Mouse (Mus musculus): ENCODE measurements around the gene Mknk2. TPM values are rescaled to one million over a fixed set of nuclear protein-coding genes. Genes with fewer than 3 reads are reported as not detected.

The Mknk2 gene
- total RNA-seq (2021) = 100 to 1,000 TPM; 105 TPM

- DNase-seq = peak; percentile 97
Observed at GRCm38 (mm10) chr10:80677942-80678436, at the start of gene Mknk2. Gene Mknk2, minus strand, starts transcription at chr10:80678112.

GRCm38 (mm10) chr10:80717281-80717680, 39.4 kb upstream of the Mknk2 start:
- DNase-seq = no peak

- no peak for DNase-seq
Observed at GRCm38 (mm10) chr10:80710834-80711233, 32.9 kb upstream of the Mknk2 start.

GRCm38 (mm10) chr10:80705479-80705878, 27.6 kb upstream of the Mknk2 start:
- DNase-seq = no peak

- DNase-seq = no peak
Observed at GRCm38 (mm10) chr10:80705033-80705432, 27.1 kb upstream of the Mknk2 start.

- no peak for DNase-seq
Observed at GRCm38 (mm10) chr10:80704418-80704817, 26.5 kb upstream of the Mknk2 start.

GRCm38 (mm10) chr10:80703643-80704042, 25.7 kb upstream of the Mknk2 start:
- DNase-seq = no peak

GRCm38 (mm10) chr10:80702536-80703390, 24.9 kb upstream of the Mknk2 start:
- peak; percentile 96 for DNase-seq

GRCm38 (mm10) chr10:80701721-80702535, 24.0 kb upstream of the Mknk2 start, which contains the start of the genes Mob3a and Izumo4:
Gene Mob3a, minus strand, starts transcription at chr10:80701977.
Gene Izumo4, plus strand, starts transcription at chr10:80702184.
- peak; percentile 98 for DNase-seq

- DNase-seq = no peak
Observed at GRCm38 (mm10) chr10:80700732-80701131, 22.8 kb upstream of the Mknk2 start.

- no peak for DNase-seq
Observed at GRCm38 (mm10) chr10:80700038-80700504, 22.2 kb upstream of the Mknk2 start.

GRCm38 (mm10) chr10:80698605-80699004, 20.7 kb upstream of the Mknk2 start:
- no peak for DNase-seq

- no peak for DNase-seq
Observed at GRCm38 (mm10) chr10:80697812-80698211, 19.9 kb upstream of the Mknk2 start.

GRCm38 (mm10) chr10:80697393-80697787, 19.5 kb upstream of the Mknk2 start:
- no peak for DNase-seq

- no peak for DNase-seq
Observed at GRCm38 (mm10) chr10:80696502-80697392, 18.8 kb upstream of the Mknk2 start.

- no peak for DNase-seq
Observed at GRCm38 (mm10) chr10:80695801-80696501, 18.0 kb upstream of the Mknk2 start.

- no peak for DNase-seq
Observed at GRCm38 (mm10) chr10:80695186-80695585, 17.3 kb upstream of the Mknk2 start.

GRCm38 (mm10) chr10:80694159-80694938, 16.4 kb upstream of the Mknk2 start:
- DNase-seq = no peak

- no peak for DNase-seq
Observed at GRCm38 (mm10) chr10:80693401-80694045, 15.6 kb upstream of the Mknk2 start.
